In the genomic region with DNA sequence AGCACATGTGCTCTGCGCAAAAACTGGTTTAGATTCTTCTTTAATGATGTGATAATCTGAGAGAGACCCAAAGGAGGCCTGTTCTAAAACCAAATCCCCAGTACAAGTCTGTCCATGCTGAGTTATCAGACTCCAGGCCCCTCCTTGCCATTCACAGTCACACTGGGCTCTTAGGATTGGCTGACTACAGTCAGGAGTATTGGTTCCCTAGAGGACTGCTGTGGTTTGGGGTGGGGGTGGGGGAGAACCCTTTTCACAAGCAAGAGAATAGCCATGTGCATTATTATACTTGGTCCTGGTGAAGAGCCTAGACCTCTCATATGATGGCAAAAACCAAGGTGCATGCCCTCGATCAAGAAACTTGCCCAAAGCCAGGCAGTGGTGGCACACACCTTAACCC, we compare ENCODE assay signal across 13 mouse cellular contexts.
"Had no signal": no experiment of that assay in that cellular context is flagged by ENCODE, and none has a peak within 500 bp of the region (broad histone marks: within the 10 kb centered on the region; RNA-seq: fewer than 3 reads in every experiment).

No protein-coding gene starts in this region.

- ATAC-seq: midbrain, embryonic 13.5 days; midbrain, embryonic 15.5 days had no signal

- H3K9ac ChIP-seq: lung, embryonic 14.5 days; midbrain, embryonic 13.5 days; midbrain, embryonic 15.5 days; neural tube, embryonic 12.5 days had no signal

- H3K27me3 ChIP-seq: midbrain, embryonic 15.5 days had no signal

- H3K36me3 ChIP-seq: midbrain, embryonic 13.5 days; midbrain, embryonic 15.5 days; neural tube, embryonic 12.5 days had no signal

- DNase-seq: lung, adult 18-20 months; lung, embryonic 14.5 days; lung, postnatal 10 days; right cerebral cortex, postnatal 14 days; thymus, adult 18-20 months; thymus, postnatal 25 days; thymus, postnatal 4 days had no signal

- H3K4me1 ChIP-seq: megakaryocyte, embryonic 14.5 days; midbrain, embryonic 15.5 days had no signal

- H3K9me3 ChIP-seq: neural tube, embryonic 12.5 days had no signal

- H3K27ac ChIP-seq: macrophage; midbrain, embryonic 13.5 days; midbrain, embryonic 15.5 days; neural tube, embryonic 12.5 days had no signal

- H3K4me2 ChIP-seq: lung, embryonic 14.5 days; midbrain, embryonic 11.5 days; midbrain, embryonic 13.5 days; midbrain, embryonic 15.5 days; neural tube, embryonic 12.5 days had no signal

- H3K4me3 ChIP-seq: megakaryocyte, embryonic 14.5 days; midbrain, embryonic 13.5 days; midbrain, embryonic 15.5 days; neural tube, embryonic 12.5 days had no signal
